Mouse (Mus musculus) erythroblast, embryonic 14.5 days (primary cell): Measurements from ENCODE around the gene Ddx20.

Source experiments
- GATA1 ChIP-seq: IDR thresholded peaks from 2 replicates; pipeline ENCODE4 v1.6.1; 2012; ENCODE audit warnings: low read length, inconsistent platforms, mixed read lengths
- TAL1 ChIP-seq: IDR thresholded peaks from 3 replicates; pipeline ENCODE4 v1.6.1; 2012; ENCODE audit warnings: low read length, inconsistent platforms, mixed read lengths

DNA sequence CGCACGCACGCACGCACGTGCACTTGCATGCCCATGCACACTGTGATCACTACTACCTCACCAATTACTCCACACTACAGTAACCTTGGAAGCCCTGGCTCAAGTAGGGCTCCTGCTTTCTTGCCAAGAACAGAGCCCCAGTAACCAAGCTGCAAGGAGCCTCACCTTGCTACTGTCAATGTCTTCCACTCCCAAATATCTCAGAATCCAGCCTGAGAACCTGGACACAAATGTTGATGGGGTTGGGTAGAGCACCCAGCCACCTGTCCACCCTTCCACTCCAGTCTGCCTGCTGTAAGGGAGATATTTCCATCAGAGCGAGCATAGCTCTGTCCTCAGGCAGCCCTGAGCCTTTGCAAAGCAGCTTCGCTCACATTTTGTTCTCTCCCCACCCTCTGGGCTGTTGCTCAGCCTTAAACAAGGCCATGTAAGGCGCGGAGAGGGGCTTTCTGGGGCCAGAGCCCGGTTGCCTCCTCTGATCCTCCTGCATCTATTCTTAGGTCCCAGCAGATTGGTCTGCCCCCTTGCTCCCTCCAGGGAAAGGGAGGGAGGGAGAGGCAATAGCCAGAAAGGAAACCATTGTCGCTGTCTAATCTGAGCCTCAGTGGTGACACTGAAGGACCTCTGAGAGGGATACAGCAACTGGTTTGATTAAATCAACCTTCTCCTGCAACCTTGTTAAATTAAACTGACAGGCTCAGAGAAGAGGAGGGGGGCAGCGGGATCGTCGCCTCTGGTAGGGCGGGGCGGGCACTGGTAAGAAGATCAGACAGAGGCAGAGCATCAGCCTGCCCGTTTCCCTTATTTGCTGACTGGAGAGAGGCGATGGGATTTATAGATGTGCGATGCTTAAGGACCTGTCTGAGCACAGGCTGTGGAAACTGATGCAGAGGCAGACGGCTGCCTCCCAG lies 8.4 kb upstream of the Ddx20 start:
- no peak for TF ChIP-seq TAL1
- no peak for TF ChIP-seq GATA1
